Mouse (Mus musculus) G1E (cell line): ENCODE measurements at regions not wholly inside any gene's neighbourhood (a gene's known extent, or its start where the extent isn't known, plus 50 kb on each side); places are given as distances from the start of the nearest gene placed in this dataset.

ENCODE experiments used
- CTCF ChIP-seq: IDR thresholded peaks from 2 replicates; pipeline ENCODE4 v1.5.1; 2012; ENCODE audit warnings: low read depth, low read length, inconsistent platforms, mixed read lengths
- GATA1 ChIP-seq: IDR thresholded peaks from 2 replicates; pipeline ENCODE4 v1.6.1; 2012; ENCODE audit warnings: borderline replicate concordance, low read length, inconsistent platforms, mixed read lengths

DNA sequence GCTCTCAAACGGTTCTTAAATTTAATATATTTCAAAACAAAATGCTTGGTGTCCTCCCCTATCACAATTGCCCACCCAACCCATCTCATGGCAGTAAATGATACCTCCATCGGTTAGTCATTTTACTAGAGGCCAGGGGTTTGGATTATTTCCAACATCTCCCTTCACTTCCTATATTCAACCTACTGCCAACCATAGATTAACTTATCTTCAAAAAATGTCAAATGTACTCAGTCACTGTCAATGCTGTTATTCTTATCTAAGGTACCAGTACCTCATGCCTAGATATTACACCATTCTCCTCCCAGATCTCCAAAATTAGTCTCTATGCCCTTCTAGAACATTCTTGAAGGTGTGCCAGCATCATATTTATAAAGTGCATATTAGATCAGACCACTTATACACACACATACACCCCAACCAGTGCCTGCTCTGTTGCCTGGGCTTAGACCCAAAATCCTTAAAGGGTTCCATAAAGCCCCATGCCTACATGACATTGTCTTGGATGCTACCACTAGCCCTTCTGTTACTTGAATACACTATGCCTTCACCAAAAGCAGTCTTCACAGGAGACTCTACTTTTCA is 183.4 kb upstream of the Cadm1 start:
- TF ChIP-seq CTCF (no peak), GATA1 (no peak)
